Mouse (Mus musculus) myocyte (in vitro differentiated cells): ENCODE data around the gene Hjurp.

ENCODE experiments used
- E2F4 ChIP-seq: IDR thresholded peaks from one replicate; pipeline ENCODE4 v1.6.1; 2011; ENCODE audit warnings: mild to moderate bottlenecking, control low read depth, moderate library complexity; ENCODE audit not compliant: insufficient read depth
- MYOG ChIP-seq, 3 experiments: IDR thresholded peaks; one replicate each; pipeline ENCODE4 v1.6.1; 2011; ENCODE audit warnings: control low read depth in 2 of 3, low read depth in 2 of 3, mild to moderate bottlenecking in 2 of 3; ENCODE audit not compliant: insufficient read length in 2 of 3, control insufficient read depth in 1 of 3, insufficient read depth in 1 of 3
- POLR2A ChIP-seq: IDR thresholded peaks from one replicate; pipeline ENCODE4 v1.6.1; 2011; ENCODE audit warnings: low read depth, mild to moderate bottlenecking, control low read depth, moderate library complexity; ENCODE audit not compliant: insufficient read length
- REST ChIP-seq: IDR thresholded peaks from one replicate; pipeline ENCODE4 v1.6.1; 2011; ENCODE audit warnings: mild to moderate bottlenecking, control low read depth, moderate library complexity; ENCODE audit not compliant: insufficient read depth, insufficient read length
- TCF3 ChIP-seq: IDR thresholded peaks from one replicate; pipeline ENCODE4 v1.6.1; 2011; ENCODE audit warnings: low read depth, control low read depth; ENCODE audit not compliant: insufficient read length

DNA sequence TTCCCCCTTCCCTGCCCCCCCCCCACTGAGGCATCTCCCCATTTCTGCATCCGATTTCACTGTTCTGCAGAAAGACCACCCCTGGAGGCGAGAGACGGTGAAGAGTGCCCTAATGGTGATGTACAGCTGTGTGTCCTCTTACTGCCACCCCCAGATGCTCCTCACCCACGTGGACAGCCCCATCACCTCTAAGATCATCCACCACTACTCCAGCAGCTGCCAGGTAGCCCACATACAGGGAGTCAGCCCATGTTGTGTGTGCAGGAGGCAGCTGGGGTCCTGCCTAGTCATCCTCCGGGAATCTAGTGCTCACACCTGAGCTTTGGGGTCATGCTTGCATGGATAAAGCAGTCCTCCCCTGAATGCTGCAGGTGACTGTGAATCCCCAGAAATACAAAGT, 33.6 kb downstream of the Hjurp start:
- no peak for TF ChIP-seq E2F4
- TF ChIP-seq POLR2A, result no peak
- no peak for TF ChIP-seq TCF3
- no peak for TF ChIP-seq MYOG (IDR thresholded peaks at IDR 0.05; ENCODE audit: control insufficient read depth in 1 of 3, insufficient read depth in 1 of 3, insufficient read length in 2 of 3, low read depth in 2 of 3)
- TF ChIP-seq REST, result no peak
